Mouse (Mus musculus): ENCODE results near the gene Gm21739. TPM values are rescaled to one million over a fixed set of nuclear protein-coding genes. Genes with fewer than 3 reads are reported as not detected.
"Not testable (repeated sequence)": the region's sequence is repeated elsewhere in the genome, so short reads cannot be mapped to it uniquely, and the experiment has no call there.

Gm21739 gene
- polyA plus RNA-seq (2015; fragmentation: Nextera tagmentation; extraction: Ambion mirVana) = not detected in 2 replicates

- H3K4me1 ChIP-seq (replicated peaks); H3K27me3 ChIP-seq; H3K4me2 ChIP-seq (replicated peaks); H3K27ac ChIP-seq; H3K4me3 ChIP-seq (replicated peaks); H3K36me3 ChIP-seq; ATAC-seq; H3K9me3 ChIP-seq; H3K9ac ChIP-seq (replicated peaks): not testable (repeated sequence)
- no CpG with 5 or more reads among the region's 6 CpGs for WGBS
Measured at GRCm38 (mm10) chrY:44264344-44264743, at the start of gene Gm21739. TSS of gene Gm21739 (minus strand) at chrY:44264444.

Measured in midbrain, embryonic 13.5 days (tissue).